Mouse (Mus musculus): Measurements from ENCODE around the gene Pex26.

- TF ChIP-seq CTCF (IDR thresholded peaks at IDR 0.05; ENCODE audit: borderline replicate concordance, insufficient read depth, low read length), result no peak
- no peak for TF ChIP-seq POLR2A (IDR thresholded peaks at IDR 0.05; ENCODE audit: low read depth, low read length)
Measured at GRCm38 (mm10) chr6:121145906-121146305, 37.6 kb upstream of the Pex26 start.

All from embryonic fibroblast, embryonic 13.5 days (primary cell).